Mouse (Mus musculus) midbrain, embryonic 12.5 days (tissue): Measurements from ENCODE around the gene Prrc2a. TPM values are rescaled to one million over a fixed set of nuclear protein-coding genes. Genes with fewer than 3 reads are reported as not detected.

Experiments used
- ATAC-seq: fragments of 200-750 bp; cut with Nextera tagmentation; 2 replicates; pipeline ENCODE4 v1.8.0; 2017; ENCODE audit warnings: low read depth, moderate TSS enrichment, moderate library complexity; ENCODE audit not compliant: low FRiP score
- H3K27ac ChIP-seq: fragments of 300-500 bp; sonication (generic); replicated peaks from 2 replicates; pipeline ENCODE4 v1.5.1; 2016; ENCODE audit warnings: mild to moderate bottlenecking
- H3K27me3 ChIP-seq: fragments of 300-500 bp; sonication (generic); 2 replicates; pipeline ENCODE4 v1.6.1; 2016; ENCODE audit warnings: mild to moderate bottlenecking
- H3K36me3 ChIP-seq: fragments of 300-500 bp; sonication (generic); 2 replicates; pipeline ENCODE4 v1.6.1; 2016
- H3K4me1 ChIP-seq: fragments of 300-500 bp; sonication (generic); 2 replicates; pipeline ENCODE4 v1.6.1; 2016
- H3K4me2 ChIP-seq: fragments of 300-500 bp; sonication (generic); replicated peaks from 2 replicates; pipeline ENCODE4 v1.6.1; 2016; ENCODE audit warnings: mild to moderate bottlenecking, moderate library complexity
- H3K4me3 ChIP-seq: fragments of 300-500 bp; sonication (generic); 2 replicates; pipeline ENCODE4 v1.5.1; 2016; ENCODE audit warnings: mild to moderate bottlenecking
- H3K9ac ChIP-seq: fragments of 300-500 bp; sonication (generic); replicated peaks from 2 replicates; pipeline ENCODE4 v1.6.1; 2016; ENCODE audit warnings: mild to moderate bottlenecking, moderate library complexity
- H3K9me3 ChIP-seq: fragments of 300-500 bp; sonication (generic); 2 replicates; pipeline ENCODE4 v1.6.1; 2016; ENCODE audit warnings: mild to moderate bottlenecking
- WGBS: fragments of 180-500 bp; shearing (Covaris S2); methylation state at CpG from one replicate; pipeline ENCODE4 v1.1.7; 2016; 5-methylcytosine and 5-hydroxymethylcytosine counted together
- polyA plus RNA-seq: library from polyadenylated mRNA; unstranded; fragments of >200 nt; fragmentation: Nextera tagmentation; extraction: Ambion mirVana; gene quantifications from 2 replicates; pipeline ENCODE4 v1.2.1, GENCODE M21; 2016

Gene Prrc2a
- polyA plus RNA-seq: 236 and 239 TPM in 2 replicates

DNA sequence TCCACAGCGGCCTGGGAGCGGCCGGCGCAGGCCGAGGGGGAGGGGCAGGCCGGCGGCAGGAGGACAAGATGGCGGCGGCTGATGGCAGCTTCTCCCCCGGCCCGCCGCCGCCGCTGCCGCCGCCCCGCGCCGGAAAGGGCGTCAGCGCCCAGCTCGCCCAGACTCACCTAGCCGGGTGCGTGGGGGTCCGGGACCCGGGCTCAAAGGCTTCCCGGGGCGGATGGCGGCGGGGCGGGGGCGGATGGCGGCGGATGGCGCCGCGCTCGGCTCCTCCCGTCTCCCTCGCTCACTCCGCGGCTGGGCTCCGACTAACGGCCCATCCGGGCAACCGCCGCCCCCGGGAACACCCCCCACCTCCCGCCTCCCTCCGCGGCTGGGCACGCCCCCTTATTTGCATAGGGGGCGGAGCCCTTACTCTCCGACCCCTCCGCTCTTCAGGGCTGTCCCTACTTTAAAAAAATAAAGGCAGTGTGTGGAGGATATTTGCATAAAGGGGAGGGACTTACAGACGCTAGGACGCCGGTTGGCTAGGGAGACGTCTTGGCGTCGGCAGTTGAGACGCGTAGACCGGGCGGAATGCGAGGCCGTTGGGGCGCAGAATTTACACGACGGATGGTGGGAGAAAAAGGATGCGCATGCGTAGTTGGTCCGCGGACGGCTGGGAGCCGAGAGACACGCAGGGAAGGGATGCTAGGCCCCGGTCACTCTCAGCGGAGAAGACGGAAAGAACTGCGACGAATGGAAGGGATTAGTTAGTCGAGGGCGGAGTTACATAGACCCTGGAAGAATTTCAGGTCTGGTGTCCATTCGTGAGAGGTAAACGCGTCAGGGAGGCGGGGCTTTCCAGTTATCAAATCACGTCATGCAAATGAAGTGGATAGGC lies at the start of gene Prrc2a:
TSS of gene Prrc2a (minus strand) at position 330 of the 883 bp plus-strand sequence.
- Histone ChIP-seq H3K4me2 (peak within 1 kb of the TSS; percentile 77), H3K27ac (peak within 1 kb of the TSS; percentile 97), H3K4me3 (peak within 1 kb of the TSS; percentile 99), H3K9me3 (no peaks in the 10 kb centered on the region), H3K9ac (peak within 1 kb of the TSS; percentile 100), H3K4me1 (peaks cover 30% of the 10 kb centered on the region), H3K36me3 (peaks cover 24% of the 10 kb centered on the region), H3K27me3 (no peaks in the 10 kb centered on the region)
- under 1% methylated on average over 64 of the region's 89 CpGs for WGBS
- ATAC-seq: peak; percentile 93

DNA sequence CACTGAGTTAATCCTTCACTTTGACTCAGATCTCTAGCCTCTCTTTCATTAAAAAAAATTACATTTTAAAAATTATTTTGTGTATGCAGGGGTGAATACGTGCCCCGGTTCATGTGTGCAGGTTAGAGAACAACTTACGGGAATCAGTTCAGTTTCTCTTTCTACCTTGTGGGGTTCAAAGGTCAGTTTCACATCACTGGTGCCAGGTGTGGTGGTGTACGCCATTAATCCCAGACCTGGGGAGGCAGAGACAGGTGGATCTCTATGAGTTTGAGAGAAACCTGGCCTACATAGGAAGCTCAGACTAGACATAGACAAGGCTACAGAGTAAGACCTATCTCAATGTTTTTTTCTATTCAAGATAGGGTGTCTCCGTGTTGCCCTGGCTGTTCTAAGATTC lies 48.4 kb upstream of the Prrc2a start:
- Histone ChIP-seq H3K9ac (no peak overlapping the region), H3K9me3 (no peaks in the 10 kb centered on the region), H3K27ac (no peak overlapping the region), H3K27me3 (no peaks in the 10 kb centered on the region), H3K4me2 (no peak overlapping the region), H3K36me3 (no peaks in the 10 kb centered on the region), H3K4me3 (no peak overlapping the region), H3K4me1 (no peaks in the 10 kb centered on the region)
- 90% methylated on average over 5 of the region's 5 CpGs for WGBS
- ATAC-seq: no peak

- Histone ChIP-seq H3K9me3 (no peaks in the 10 kb centered on the region), H3K4me2 (no peak overlapping the region), H3K36me3 (no peaks in the 10 kb centered on the region), H3K4me1 (no peaks in the 10 kb centered on the region), H3K27ac (no peak overlapping the region), H3K9ac (no peak overlapping the region), H3K4me3 (no peak overlapping the region), H3K27me3 (no peaks in the 10 kb centered on the region)
- WGBS: 81% methylated on average over 3 of the region's 3 CpGs
- ATAC-seq: no peak
These were observed 45.9 kb upstream of the Prrc2a start for GRCm38 (mm10) chr17:35210593-35210992.

DNA sequence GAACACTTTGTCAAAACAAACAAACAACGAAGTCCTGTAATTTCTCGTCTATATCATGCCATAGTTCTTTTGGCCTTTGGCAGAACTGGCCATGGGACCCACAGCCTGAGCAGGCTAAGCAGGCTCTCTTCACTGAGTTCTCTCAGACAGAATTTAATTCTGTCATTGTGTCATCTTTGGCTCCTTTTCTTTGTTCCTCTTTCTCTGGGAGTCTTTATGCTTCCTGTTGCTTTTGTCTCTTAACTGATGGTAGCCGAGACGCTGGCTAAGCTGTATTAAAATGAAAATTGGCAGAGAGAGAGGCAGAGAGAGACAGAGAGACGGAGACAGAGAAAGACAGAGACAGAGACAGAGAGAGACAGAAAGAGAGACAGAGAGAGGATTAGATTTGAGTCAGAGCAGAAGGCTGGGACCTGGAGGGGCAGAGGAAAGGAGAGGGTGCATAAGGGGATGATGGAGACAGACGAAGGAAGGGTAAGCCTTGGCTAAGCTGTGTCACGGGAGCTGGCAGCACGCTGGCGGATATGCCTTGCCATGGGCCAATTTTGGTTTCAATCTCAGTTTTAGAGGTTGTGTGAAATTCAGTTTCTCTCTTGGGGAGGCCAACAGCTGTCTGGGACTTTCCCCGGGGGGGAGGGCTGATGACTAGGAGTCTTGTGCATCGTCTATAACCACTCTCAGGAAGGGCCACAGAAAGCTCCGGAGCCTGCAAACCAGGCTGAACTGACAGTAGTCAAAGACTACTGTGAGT lies 45.3 kb upstream of the Prrc2a start:
- 68% methylated on average over 12 of the region's 12 CpGs for WGBS
- no peak overlapping the region for H3K9ac ChIP-seq

DNA sequence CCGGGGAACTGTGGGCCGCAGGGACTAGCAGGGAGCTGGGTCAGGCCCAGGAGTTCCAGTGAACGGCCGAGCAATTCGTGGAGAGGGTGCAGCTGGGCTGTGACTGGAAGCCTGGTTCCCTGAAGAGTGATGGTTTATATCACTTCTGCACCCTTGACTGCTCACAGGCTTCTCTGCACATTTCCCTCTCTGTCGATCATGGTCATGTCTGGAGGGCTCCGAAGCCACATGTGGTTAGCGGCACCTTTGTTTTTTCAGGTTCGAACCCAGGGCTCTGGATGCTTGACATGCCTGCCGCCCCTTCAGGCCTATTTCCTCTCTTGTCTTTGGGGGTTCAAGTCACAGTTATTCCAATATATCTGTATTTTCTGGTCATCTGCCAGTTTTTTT lies 40.7 kb upstream of the Prrc2a start:
- Histone ChIP-seq H3K4me2 (no peak overlapping the region), H3K36me3 (no peaks in the 10 kb centered on the region), H3K9me3 (no peaks in the 10 kb centered on the region), H3K9ac (no peak overlapping the region), H3K27me3 (peaks cover 50% of the 10 kb centered on the region), H3K4me1 (0 out of 2 replicates have a peak, but pooled peaks cover 2% of the 10 kb centered on the region), H3K27ac (no peak overlapping the region), H3K4me3 (no peak overlapping the region)
- no peak for ATAC-seq
- 70% methylated on average over 10 of the region's 10 CpGs for WGBS

More for the DNA sequence above, 45.3 kb upstream of the Prrc2a start:
- Histone ChIP-seq H3K36me3 (no peaks in the 10 kb centered on the region), H3K4me1 (0 out of 2 replicates have a peak, but pooled peaks cover 2% of the 10 kb centered on the region), H3K4me2 (no peak overlapping the region), H3K27me3 (peaks cover 5% of the 10 kb centered on the region; the same call in 1 of the 2 replicates), H3K9me3 (no peaks in the 10 kb centered on the region), H3K4me3 (no peak overlapping the region), H3K27ac (no peak overlapping the region)
- ATAC-seq: no peak

GRCm38 (mm10) chr17:35204494-35205379 lies 40.0 kb upstream of the Prrc2a start, which contains the start of gene Lta:
TSS of gene Lta (minus strand) at chr17:35205351.
- H3K9ac ChIP-seq: no peak within 1 kb of the TSS; the same call in 1 of the 2 replicates
- WGBS: 31% methylated on average over 20 of the region's 20 CpGs
- H3K4me2 ChIP-seq: no peak within 1 kb of the TSS
- peaks cover 54% of the 10 kb centered on the region for H3K27me3 ChIP-seq
- 0 out of 2 replicates have a peak, but pooled peaks cover 2% of the 10 kb centered on the region for H3K4me1 ChIP-seq
- H3K9me3 ChIP-seq: no peaks in the 10 kb centered on the region
- H3K27ac ChIP-seq: no peak within 1 kb of the TSS
- no peak for ATAC-seq
- no peaks in the 10 kb centered on the region for H3K36me3 ChIP-seq
- no peak within 1 kb of the TSS for H3K4me3 ChIP-seq

- peaks cover 60% of the 10 kb centered on the region for H3K27me3 ChIP-seq
- WGBS: 78% methylated on average over 4 of the region's 4 CpGs
These were observed 37.7 kb upstream of the Prrc2a start for GRCm38 (mm10) chr17:35202442-35202841.

GRCm38 (mm10) chr17:35201787-35202186 lies 37.1 kb upstream of the Prrc2a start, which contains the start of gene Tnf:
TSS of gene Tnf (minus strand) at chr17:35202007.
- H3K36me3 ChIP-seq: no peaks in the 10 kb centered on the region
- H3K9me3 ChIP-seq: no peaks in the 10 kb centered on the region
- 0 out of 2 replicates have a peak, but pooled peaks cover 2% of the 10 kb centered on the region for H3K4me1 ChIP-seq
- no peak for ATAC-seq
- WGBS: 54% methylated on average over 13 of the region's 13 CpGs
- H3K4me3 ChIP-seq: no peak within 1 kb of the TSS
- no peak within 1 kb of the TSS for H3K4me2 ChIP-seq
- peaks cover 65% of the 10 kb centered on the region for H3K27me3 ChIP-seq
- H3K27ac ChIP-seq: no peak within 1 kb of the TSS
- H3K9ac ChIP-seq: no peak within 1 kb of the TSS

More at GRCm38 (mm10) chr17:35202442-35202841, 37.7 kb upstream of the Prrc2a start:
- H3K27ac ChIP-seq: no peak overlapping the region
- H3K4me1 ChIP-seq: 0 out of 2 replicates have a peak, but pooled peaks cover 2% of the 10 kb centered on the region
- no peak overlapping the region for H3K4me3 ChIP-seq
- H3K4me2 ChIP-seq: no peak overlapping the region
- H3K9me3 ChIP-seq: no peaks in the 10 kb centered on the region
- no peaks in the 10 kb centered on the region for H3K36me3 ChIP-seq
- ATAC-seq: no peak
- no peak overlapping the region for H3K9ac ChIP-seq

GRCm38 (mm10) chr17:35201128-35201527 lies 36.4 kb upstream of the Prrc2a start:
- no peak overlapping the region for H3K4me3 ChIP-seq
- H3K27ac ChIP-seq: no peak overlapping the region
- no peaks in the 10 kb centered on the region for H3K36me3 ChIP-seq
- no peak for ATAC-seq
- H3K4me1 ChIP-seq: peaks cover 4% of the 10 kb centered on the region
- no peak overlapping the region for H3K9ac ChIP-seq
- 82% methylated on average over 11 of the region's 11 CpGs for WGBS
- H3K27me3 ChIP-seq: peaks cover 71% of the 10 kb centered on the region
- H3K9me3 ChIP-seq: no peaks in the 10 kb centered on the region
- no peak overlapping the region for H3K4me2 ChIP-seq

GRCm38 (mm10) chr17:35200398-35200797 lies 35.7 kb upstream of the Prrc2a start:
- H3K4me2 ChIP-seq: no peak overlapping the region
- no peaks in the 10 kb centered on the region for H3K9me3 ChIP-seq
- WGBS: 94% methylated on average over 11 of the region's 11 CpGs
- H3K4me3 ChIP-seq: no peak overlapping the region
- ATAC-seq: no peak
- no peak overlapping the region for H3K9ac ChIP-seq
- no peak overlapping the region for H3K27ac ChIP-seq
- peaks cover 11% of the 10 kb centered on the region for H3K4me1 ChIP-seq
- peaks cover 77% of the 10 kb centered on the region for H3K27me3 ChIP-seq
- H3K36me3 ChIP-seq: no peaks in the 10 kb centered on the region

DNA sequence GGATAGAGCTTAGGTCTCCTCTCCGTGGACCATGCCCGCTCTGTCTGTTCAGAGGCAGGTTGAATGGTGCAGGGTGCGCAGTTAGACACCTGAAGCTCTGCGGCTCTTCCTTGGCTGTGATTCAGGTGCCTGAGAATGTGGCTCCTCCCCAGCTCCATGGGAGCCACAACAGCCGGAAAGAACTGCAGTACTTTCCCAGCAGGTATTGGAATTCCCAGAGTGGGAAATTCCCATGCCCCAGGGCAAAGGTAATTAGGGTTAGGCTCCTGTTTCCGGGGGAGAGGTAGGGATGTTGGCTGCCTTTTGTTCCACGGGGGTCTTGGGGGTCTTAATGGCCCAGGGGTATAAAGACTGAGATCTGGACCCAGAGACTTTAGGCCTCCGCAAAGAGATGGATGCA lies 34.2 kb upstream of the Prrc2a start:
- peaks cover 77% of the 10 kb centered on the region for H3K27me3 ChIP-seq
- H3K9ac ChIP-seq: no peak overlapping the region
- H3K36me3 ChIP-seq: no peaks in the 10 kb centered on the region
- H3K4me3 ChIP-seq: no peak overlapping the region
- no peak for ATAC-seq
- no peak overlapping the region for H3K27ac ChIP-seq
- peaks cover 11% of the 10 kb centered on the region for H3K4me1 ChIP-seq
- 36% methylated on average over 8 of the region's 8 CpGs for WGBS
- H3K9me3 ChIP-seq: no peaks in the 10 kb centered on the region
- H3K4me2 ChIP-seq: no peak overlapping the region
